Mouse (Mus musculus): ENCODE measurements around the gene Tango6. TPM values are rescaled to one million over a fixed set of nuclear protein-coding genes. Genes with fewer than 3 reads are reported as not detected.

Tango6 gene
- polyA plus RNA-seq, 1 experiment from 2014 or later, result 5.6 TPM

- Histone ChIP-seq H3K9me3 (ENCODE audit: control insufficient read depth, low read length) (no peaks in the 10 kb centered on the region), H3K4me1 (ENCODE audit: control insufficient read depth, insufficient read depth, low read length) (no peaks in the 10 kb centered on the region), H3K27ac (replicated peaks; ENCODE audit: low read depth, low read length) (no peak overlapping the region), H3K4me3 (replicated peaks; ENCODE audit: low read depth, low read length) (no peak overlapping the region), H3K9ac (replicated peaks; ENCODE audit: low read length) (no peak overlapping the region), H3K27me3 (ENCODE audit: control insufficient read depth, insufficient read depth, low read length) (no peaks in the 10 kb centered on the region), H3K36me3 (ENCODE audit: control insufficient read depth, insufficient read depth, low read length) (no peaks in the 10 kb centered on the region), H3K4me2 (ENCODE audit: low read length) (no peak overlapping the region)
- no peak for ATAC-seq (ENCODE audit: low FRiP score, low TSS enrichment)
- WGBS, result 89% methylated on average over 4 of the region's 4 CpGs
- no peak for DNase-seq
Observed at GRCm38 (mm10) chr8:106643100-106643499, 39.8 kb upstream of the Tango6 start.

- WGBS, result 83% methylated on average over 3 of the region's 3 CpGs
Observed at GRCm38 (mm10) chr8:106644957-106645356, 37.9 kb upstream of the Tango6 start.

GRCm38 (mm10) chr8:106646153-106646552 lies 36.7 kb upstream of the Tango6 start:
- no peak for ATAC-seq (ENCODE audit: low FRiP score, low TSS enrichment)
- 94% methylated on average over 2 of the region's 2 CpGs for WGBS
- Histone ChIP-seq H3K9me3 (ENCODE audit: control insufficient read depth, low read length) (no peaks in the 10 kb centered on the region), H3K9ac (replicated peaks; ENCODE audit: low read length) (no peak overlapping the region), H3K4me1 (ENCODE audit: control insufficient read depth, insufficient read depth, low read length) (no peaks in the 10 kb centered on the region), H3K4me3 (replicated peaks; ENCODE audit: low read depth, low read length) (no peak overlapping the region), H3K27me3 (ENCODE audit: control insufficient read depth, insufficient read depth, low read length) (no peaks in the 10 kb centered on the region), H3K27ac (replicated peaks; ENCODE audit: low read depth, low read length) (no peak overlapping the region), H3K4me2 (ENCODE audit: low read length) (no peak overlapping the region), H3K36me3 (ENCODE audit: control insufficient read depth, insufficient read depth, low read length) (no peaks in the 10 kb centered on the region)
- no peak for DNase-seq

More at GRCm38 (mm10) chr8:106644957-106645356, 37.9 kb upstream of the Tango6 start:
- H3K4me3 ChIP-seq (replicated peaks; ENCODE audit: low read depth, low read length), result no peak overlapping the region
- no peaks in the 10 kb centered on the region for H3K36me3 ChIP-seq (ENCODE audit: control insufficient read depth, insufficient read depth, low read length)
- ATAC-seq (ENCODE audit: low FRiP score, low TSS enrichment) (no peak), DNase-seq (no peak)
- no peaks in the 10 kb centered on the region for H3K27me3 ChIP-seq (ENCODE audit: control insufficient read depth, insufficient read depth, low read length)
- H3K4me1 ChIP-seq (ENCODE audit: control insufficient read depth, insufficient read depth, low read length), result no peaks in the 10 kb centered on the region
- H3K4me2 ChIP-seq (ENCODE audit: low read length), result no peak overlapping the region
- no peak overlapping the region for H3K27ac ChIP-seq (replicated peaks; ENCODE audit: low read depth, low read length)
- H3K9me3 ChIP-seq (ENCODE audit: control insufficient read depth, low read length), result no peaks in the 10 kb centered on the region
- H3K9ac ChIP-seq (replicated peaks; ENCODE audit: low read length), result no peak overlapping the region

GRCm38 (mm10) chr8:106646731-106647130 lies 36.1 kb upstream of the Tango6 start:
- no peak overlapping the region for H3K27ac ChIP-seq (replicated peaks; ENCODE audit: low read depth, low read length)
- no peak overlapping the region for H3K9ac ChIP-seq (replicated peaks; ENCODE audit: low read length)
- ATAC-seq (ENCODE audit: low FRiP score, low TSS enrichment) (no peak), DNase-seq (no peak)
- WGBS, result 90% methylated on average over 5 of the region's 5 CpGs
- no peaks in the 10 kb centered on the region for H3K27me3 ChIP-seq (ENCODE audit: control insufficient read depth, insufficient read depth, low read length)
- H3K4me2 ChIP-seq (ENCODE audit: low read length), result no peak overlapping the region
- H3K36me3 ChIP-seq (ENCODE audit: control insufficient read depth, insufficient read depth, low read length), result no peaks in the 10 kb centered on the region
- H3K4me3 ChIP-seq (replicated peaks; ENCODE audit: low read depth, low read length), result no peak overlapping the region
- no peaks in the 10 kb centered on the region for H3K4me1 ChIP-seq (ENCODE audit: control insufficient read depth, insufficient read depth, low read length)
- H3K9me3 ChIP-seq (ENCODE audit: control insufficient read depth, low read length), result no peaks in the 10 kb centered on the region

- H3K4me3 ChIP-seq (replicated peaks; ENCODE audit: low read depth, low read length), result no peak overlapping the region
- H3K9me3 ChIP-seq (ENCODE audit: control insufficient read depth, low read length), result no peaks in the 10 kb centered on the region
- no peaks in the 10 kb centered on the region for H3K36me3 ChIP-seq (ENCODE audit: control insufficient read depth, insufficient read depth, low read length)
- WGBS, result 35% methylated on average over 2 of the region's 2 CpGs
- no peak overlapping the region for H3K27ac ChIP-seq (replicated peaks; ENCODE audit: low read depth, low read length)
- no peak overlapping the region for H3K9ac ChIP-seq (replicated peaks; ENCODE audit: low read length)
- H3K27me3 ChIP-seq (ENCODE audit: control insufficient read depth, insufficient read depth, low read length), result no peaks in the 10 kb centered on the region
- no peak for ATAC-seq (ENCODE audit: low FRiP score, low TSS enrichment)
- H3K4me2 ChIP-seq (ENCODE audit: low read length), result no peak overlapping the region
- H3K4me1 ChIP-seq (ENCODE audit: control insufficient read depth, insufficient read depth, low read length), result no peaks in the 10 kb centered on the region
- DNase-seq, result peak; percentile 91
Observed at GRCm38 (mm10) chr8:106647387-106647786, 35.5 kb upstream of the Tango6 start.

GRCm38 (mm10) chr8:106648421-106648820 lies 34.4 kb upstream of the Tango6 start:
- no peaks in the 10 kb centered on the region for H3K9me3 ChIP-seq (ENCODE audit: control insufficient read depth, low read length)
- no peak overlapping the region for H3K9ac ChIP-seq (replicated peaks; ENCODE audit: low read length)
- H3K27ac ChIP-seq (replicated peaks; ENCODE audit: low read depth, low read length), result no peak overlapping the region
- no peak overlapping the region for H3K4me3 ChIP-seq (replicated peaks; ENCODE audit: low read depth, low read length)
- WGBS, result 95% methylated on average over 8 of the region's 8 CpGs
- DNase-seq (no peak), ATAC-seq (ENCODE audit: low FRiP score, low TSS enrichment) (no peak)
- H3K4me1 ChIP-seq (ENCODE audit: control insufficient read depth, insufficient read depth, low read length), result no peaks in the 10 kb centered on the region
- H3K4me2 ChIP-seq (ENCODE audit: low read length), result no peak overlapping the region
- H3K27me3 ChIP-seq (ENCODE audit: control insufficient read depth, insufficient read depth, low read length), result no peaks in the 10 kb centered on the region
- H3K36me3 ChIP-seq (ENCODE audit: control insufficient read depth, insufficient read depth, low read length), result no peaks in the 10 kb centered on the region

GRCm38 (mm10) chr8:106651994-106652393 lies 30.9 kb upstream of the Tango6 start:
- Histone ChIP-seq H3K9me3 (ENCODE audit: control insufficient read depth, low read length) (no peaks in the 10 kb centered on the region), H3K4me3 (replicated peaks; ENCODE audit: low read depth, low read length) (no peak overlapping the region), H3K36me3 (ENCODE audit: control insufficient read depth, insufficient read depth, low read length) (no peaks in the 10 kb centered on the region), H3K27me3 (ENCODE audit: control insufficient read depth, insufficient read depth, low read length) (no peaks in the 10 kb centered on the region), H3K9ac (replicated peaks; ENCODE audit: low read length) (no peak overlapping the region), H3K4me1 (ENCODE audit: control insufficient read depth, insufficient read depth, low read length) (no peaks in the 10 kb centered on the region), H3K4me2 (ENCODE audit: low read length) (no peak overlapping the region), H3K27ac (replicated peaks; ENCODE audit: low read depth, low read length) (no peak overlapping the region)
- DNase-seq, result no peak
- no peak for ATAC-seq (ENCODE audit: low FRiP score, low TSS enrichment)
- WGBS, result 95% methylated on average over 3 of the region's 3 CpGs

GRCm38 (mm10) chr8:106656046-106656445 lies 26.8 kb upstream of the Tango6 start:
- H3K27ac ChIP-seq (replicated peaks; ENCODE audit: low read depth, low read length), result no peak overlapping the region
- DNase-seq (no peak), ATAC-seq (ENCODE audit: low FRiP score, low TSS enrichment) (no peak)
- H3K4me1 ChIP-seq (ENCODE audit: control insufficient read depth, insufficient read depth, low read length), result no peaks in the 10 kb centered on the region
- no peak overlapping the region for H3K9ac ChIP-seq (replicated peaks; ENCODE audit: low read length)
- H3K4me3 ChIP-seq (replicated peaks; ENCODE audit: low read depth, low read length), result no peak overlapping the region
- no peak overlapping the region for H3K4me2 ChIP-seq (ENCODE audit: low read length)
- H3K27me3 ChIP-seq (ENCODE audit: control insufficient read depth, insufficient read depth, low read length), result no peaks in the 10 kb centered on the region
- no peaks in the 10 kb centered on the region for H3K9me3 ChIP-seq (ENCODE audit: control insufficient read depth, low read length)
- H3K36me3 ChIP-seq (ENCODE audit: control insufficient read depth, insufficient read depth, low read length), result no peaks in the 10 kb centered on the region

GRCm38 (mm10) chr8:106672786-106673185 lies 10.1 kb upstream of the Tango6 start:
- no peaks in the 10 kb centered on the region for H3K4me1 ChIP-seq (ENCODE audit: control insufficient read depth, insufficient read depth, low read length)
- WGBS, result 68% methylated on average over 2 of the region's 2 CpGs
- H3K27me3 ChIP-seq (ENCODE audit: control insufficient read depth, insufficient read depth, low read length), result no peaks in the 10 kb centered on the region
- DNase-seq (no peak), ATAC-seq (ENCODE audit: low FRiP score, low TSS enrichment) (no peak)
- H3K9ac ChIP-seq (replicated peaks; ENCODE audit: low read length), result no peak overlapping the region
- H3K36me3 ChIP-seq (ENCODE audit: control insufficient read depth, insufficient read depth, low read length), result no peaks in the 10 kb centered on the region
- H3K4me2 ChIP-seq (ENCODE audit: low read length), result no peak overlapping the region
- H3K9me3 ChIP-seq (ENCODE audit: control insufficient read depth, low read length), result no peaks in the 10 kb centered on the region
- H3K4me3 ChIP-seq (replicated peaks; ENCODE audit: low read depth, low read length), result no peak overlapping the region
- no peak overlapping the region for H3K27ac ChIP-seq (replicated peaks; ENCODE audit: low read depth, low read length)

Measured in midbrain, embryonic 14.5 days (tissue).